Mouse (Mus musculus) adrenal gland, postnatal 10 days (tissue): Measurements from ENCODE around the gene Pde4c. TPM values are rescaled to one million over a fixed set of nuclear protein-coding genes. Genes with fewer than 3 reads are reported as not detected.

Experiments used
- DNase-seq: peaks from one replicate; pipeline ENCODE4 v3.0.0; 2021; ENCODE audit warnings: mixed read lengths
- microRNA-seq: library from miRNA; unstranded; fragments of <30 nt; microRNA quantifications from one replicate; pipeline ENCODE4 v1.2.0, GENCODE M21; 2021
- total RNA-seq, 2 experiments: library from RNA; stranded (reverse); gene quantifications; 2 replicates each; pipeline ENCODE4 v1.2.3; 2021

Pde4c gene
- total RNA-seq, 2 experiments from 2014 or later: 2.4 to 2.8 TPM

DNA sequence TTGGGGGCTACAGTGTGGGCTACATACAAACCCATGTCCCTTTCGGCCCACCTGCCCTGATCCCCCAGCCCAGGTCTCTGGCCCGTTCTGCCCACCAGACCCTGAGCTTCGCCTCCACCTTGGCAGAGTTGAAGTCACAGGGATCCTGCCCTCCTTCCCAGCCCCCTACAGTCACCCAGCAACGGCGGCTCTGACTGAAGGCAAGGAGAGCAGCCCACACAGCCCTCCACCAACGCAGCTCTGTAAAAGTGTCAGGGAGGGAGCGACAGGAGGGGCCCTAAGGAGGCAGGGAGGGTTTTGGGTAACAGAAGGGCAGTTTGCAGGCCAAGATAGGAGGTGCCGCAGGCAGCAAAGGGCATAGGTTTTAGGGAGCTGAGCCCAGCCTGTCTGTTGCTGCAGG is 67.3 kb downstream of the Pde4c start:
- DNase-seq: no peak

DNA sequence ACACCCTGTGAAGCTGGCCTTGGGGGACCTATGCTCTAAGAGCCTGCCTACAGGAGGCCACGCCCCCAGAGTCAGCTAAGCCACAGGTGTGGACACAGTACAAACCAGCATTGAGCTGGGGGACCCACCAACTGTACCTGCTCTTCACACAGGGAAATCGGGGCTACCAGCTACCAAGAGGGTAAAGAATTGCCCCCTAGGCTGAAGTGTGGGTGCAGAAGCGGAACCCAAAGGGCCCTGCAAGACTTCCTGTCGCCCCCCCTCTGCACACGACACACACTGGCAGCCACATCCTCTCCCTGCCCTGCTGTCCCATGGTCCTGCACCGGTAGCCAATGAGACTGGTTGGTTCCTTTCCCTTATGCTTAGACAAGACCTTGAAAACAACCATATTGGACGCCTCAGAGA is 67.8 kb downstream of the Pde4c start:
- no peak for DNase-seq

DNA sequence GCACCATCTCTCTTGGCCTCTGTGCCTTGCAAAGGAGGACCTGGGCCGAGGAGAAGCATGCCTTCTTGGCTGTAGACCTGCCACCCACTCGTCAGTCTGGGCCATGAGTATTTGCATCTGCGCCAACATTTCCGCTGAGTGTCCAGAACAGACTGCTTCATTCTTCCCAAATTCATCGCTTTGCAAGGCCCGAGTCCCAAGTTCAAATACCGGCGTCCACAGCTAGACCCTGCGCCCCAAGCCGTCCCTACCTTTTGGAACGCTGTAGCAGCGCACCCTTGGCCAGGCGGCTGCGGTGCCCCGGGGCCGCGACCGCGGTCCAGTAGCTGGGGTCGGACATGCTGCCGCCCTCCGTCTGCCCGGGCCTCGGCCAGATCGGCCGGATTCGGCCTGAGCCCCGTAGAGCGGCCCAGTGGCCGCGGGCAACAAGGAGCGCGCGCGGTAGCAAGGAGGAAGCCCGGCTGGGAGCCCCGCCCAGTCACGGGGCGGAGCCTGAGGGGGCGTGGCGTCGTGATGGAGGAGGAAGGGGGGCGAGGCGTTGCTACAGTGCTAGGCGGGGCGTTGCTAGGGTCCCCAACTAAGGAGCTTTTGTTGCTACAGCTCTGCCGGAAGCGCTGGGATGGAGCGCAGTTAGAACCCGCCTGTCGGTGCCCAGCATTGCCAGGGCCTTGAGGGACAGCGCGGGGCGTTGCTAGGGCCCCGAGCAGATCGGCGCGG is 68.6 kb downstream of the Pde4c start:
- peak; percentile 99 for DNase-seq

DNA sequence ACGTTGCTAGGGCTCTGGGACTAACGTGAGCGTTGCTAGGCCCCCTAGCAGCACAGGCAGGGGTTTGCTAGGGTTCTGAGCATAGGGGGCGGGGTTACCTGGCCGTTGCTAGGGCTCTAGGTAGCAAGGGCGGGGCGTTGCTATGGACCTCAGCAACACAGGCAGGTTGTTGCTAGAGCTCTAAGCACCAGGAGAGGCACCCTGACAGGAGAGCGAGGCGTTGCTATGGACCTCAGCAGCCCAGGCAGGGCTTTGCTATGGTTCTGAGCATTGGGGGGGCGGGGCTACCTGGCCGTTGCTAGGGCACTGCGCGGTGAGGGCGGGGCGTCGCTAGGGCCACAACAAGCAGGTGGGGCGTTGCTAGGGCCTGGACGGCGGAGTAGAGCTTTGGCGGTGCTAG is 69.2 kb downstream of the Pde4c start:
- DNase-seq: peak; percentile 69

DNA sequence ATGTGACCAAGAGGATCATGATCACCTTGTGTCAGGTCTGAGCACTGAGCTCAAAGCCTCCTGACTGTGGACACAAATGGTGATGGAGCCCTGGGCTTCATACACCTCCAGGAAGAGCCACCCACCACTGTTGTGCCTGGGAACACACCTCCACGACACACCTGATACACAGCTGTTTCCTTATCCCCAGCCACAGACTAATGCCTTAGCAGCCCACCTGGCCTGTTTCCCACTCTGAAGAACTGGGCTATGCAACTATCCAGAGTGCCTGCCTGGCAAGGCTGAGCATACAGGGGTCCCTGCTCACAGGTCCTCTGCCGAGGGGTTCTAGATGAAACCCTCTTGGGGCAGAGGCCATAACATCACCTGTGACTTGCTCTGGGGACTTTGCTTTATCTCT is 70.7 kb downstream of the Pde4c start:
- DNase-seq: no peak

DNA sequence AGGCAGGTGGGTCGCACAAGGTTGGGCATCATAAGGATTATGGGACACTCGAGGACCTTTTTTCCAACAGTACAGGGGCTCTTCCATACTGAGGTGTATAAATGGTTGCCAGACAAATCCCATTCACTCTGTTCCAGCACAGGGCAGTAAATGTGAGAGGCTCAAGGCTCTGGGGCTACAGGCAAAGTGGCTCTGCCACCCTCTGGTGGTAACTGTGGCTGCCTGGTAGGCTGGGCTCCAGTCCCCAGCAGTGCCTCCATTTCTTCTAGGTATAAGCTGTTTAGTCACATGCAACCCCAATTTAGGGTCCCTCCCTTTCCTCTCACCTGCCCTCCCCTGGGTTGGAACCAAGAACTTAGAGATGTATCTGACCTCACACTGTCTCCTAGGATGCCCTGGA is 71.8 kb downstream of the Pde4c start:
- no peak for DNase-seq

DNA sequence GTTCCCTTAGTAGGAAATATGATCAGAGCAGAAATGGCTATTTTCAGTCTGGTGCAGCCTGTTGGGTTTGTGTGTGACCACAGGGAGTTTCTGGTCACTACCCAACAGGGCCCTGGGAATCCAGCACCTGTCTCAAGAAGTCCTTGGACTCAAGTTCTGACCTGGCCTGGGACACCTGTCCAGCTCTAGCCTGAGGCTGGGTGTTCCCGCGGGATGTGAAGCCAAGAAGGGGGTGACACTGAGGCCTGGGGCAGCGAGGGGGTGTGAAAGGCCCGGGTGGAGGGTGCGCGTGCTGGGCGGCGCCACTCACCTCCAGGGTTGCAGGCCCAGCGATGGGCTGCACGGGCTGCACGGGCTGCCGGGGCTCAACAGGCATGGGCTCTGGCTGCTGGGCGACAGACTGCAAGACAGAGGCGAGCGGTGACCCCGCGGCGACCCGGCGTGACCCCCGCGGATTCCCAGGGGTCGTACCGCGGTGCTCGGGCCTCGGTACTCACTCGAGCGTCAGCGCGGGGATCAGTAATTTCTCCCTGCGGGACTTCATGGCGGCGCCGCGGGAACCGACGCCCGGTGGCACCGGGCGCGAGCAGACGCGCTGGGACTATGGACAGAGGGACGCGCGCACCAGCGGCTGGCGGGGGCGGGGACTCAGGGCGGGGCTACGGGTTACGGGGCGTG is 73.0 kb downstream of the Pde4c start:
- DNase-seq: peak; percentile 96

DNA sequence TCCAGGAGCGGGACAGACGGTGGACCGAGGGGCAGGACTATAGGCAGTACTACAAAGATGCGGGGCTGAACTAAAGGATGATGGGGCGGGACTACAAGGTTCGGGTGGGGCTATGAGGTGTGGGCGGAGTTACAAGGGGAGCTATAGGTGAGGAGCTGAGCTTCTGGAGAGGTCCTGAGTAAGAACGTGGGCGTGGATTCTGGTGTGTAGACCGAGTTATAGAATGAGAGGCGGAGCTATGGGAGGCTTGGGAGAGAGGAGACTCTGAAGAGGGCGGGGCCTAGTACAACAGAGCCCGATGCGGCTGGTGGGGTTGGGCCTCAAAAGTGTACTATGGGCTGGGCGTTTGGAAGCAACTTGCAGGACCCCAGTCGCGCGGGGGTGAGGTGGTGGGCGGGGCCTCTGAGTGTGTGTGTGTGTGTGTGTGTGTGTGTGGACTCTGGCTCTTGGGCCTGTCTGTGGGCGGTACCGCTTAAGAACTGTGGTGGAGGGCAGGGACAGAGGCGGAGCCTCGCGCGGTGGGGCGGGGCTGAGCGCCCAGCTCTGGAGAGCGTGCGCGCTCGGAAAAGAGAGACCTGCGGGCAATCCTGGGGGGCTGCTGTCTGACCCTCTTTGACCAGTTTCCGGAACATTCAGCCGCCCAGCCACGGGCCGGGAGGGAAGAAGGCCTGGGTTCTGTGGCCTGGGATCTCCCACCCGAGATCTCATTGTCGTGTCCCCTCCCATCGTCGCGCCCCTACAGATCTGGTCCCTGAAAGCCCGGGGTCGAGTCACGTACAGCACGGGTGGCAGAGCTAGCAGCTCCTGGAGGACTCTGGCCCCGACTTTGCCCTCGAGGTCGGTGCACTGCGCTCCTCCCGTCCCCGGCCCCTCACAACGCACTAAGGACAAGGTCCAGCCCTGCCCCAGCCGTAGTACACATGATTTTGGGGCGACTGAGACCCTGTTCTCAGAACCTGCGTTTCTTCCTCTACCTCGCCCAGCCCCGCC is 73.9 kb downstream of the Pde4c start:
- peak; percentile 92 for DNase-seq

DNA sequence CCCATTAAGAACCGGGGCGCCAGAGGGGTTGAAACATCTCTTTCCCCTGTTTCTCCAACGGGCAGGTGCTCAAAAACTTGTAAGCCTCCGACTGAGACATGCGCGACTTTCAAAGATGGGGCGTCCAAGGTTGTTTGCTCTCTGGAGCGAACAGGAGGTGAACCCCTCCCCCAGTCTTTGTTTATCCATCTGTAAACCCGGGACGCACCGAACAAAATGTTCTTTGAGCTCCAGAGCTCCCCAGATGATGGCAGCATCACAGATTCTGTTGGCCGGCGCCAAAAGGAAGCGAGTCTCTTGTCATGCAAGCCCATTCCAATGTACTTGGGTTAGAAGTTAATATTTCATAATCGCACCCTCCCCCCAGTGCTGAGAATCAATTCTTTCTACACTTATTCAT is 74.8 kb downstream of the Pde4c start:
- DNase-seq: no peak

DNA sequence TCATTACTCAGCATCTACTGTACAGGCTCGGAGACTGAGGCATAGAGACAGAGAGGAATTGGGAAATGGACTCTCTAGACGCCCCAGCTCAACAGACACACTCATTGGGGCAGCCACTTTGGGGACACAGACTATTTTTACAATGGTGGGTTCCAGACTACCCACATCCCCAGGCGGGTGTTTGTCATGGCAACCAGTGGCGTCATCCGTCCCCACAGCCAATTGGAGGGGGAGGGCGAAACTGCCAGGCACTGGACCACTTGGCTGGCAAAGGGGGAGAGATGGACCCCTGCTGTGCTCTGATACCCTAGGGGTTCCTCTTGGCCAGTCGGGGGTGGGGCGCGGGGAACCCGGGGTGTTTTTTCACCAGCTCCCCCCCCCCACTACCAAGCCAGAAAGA is 77.1 kb downstream of the Pde4c start:
- no peak for DNase-seq

Small RNA genes within 50 kb of the gene (microRNA-seq; reads per million reads assigned to microRNA genes)
- gene Mir7240: not detected

Other genes with a start within 250 kb of the Pde4c start
- 10 to 100 TPM; 14.0 to 15.1 TPM for gene Klhl26, start 246.8 kb upstream of the Pde4c start, total RNA-seq
- gene Tmem59l, start 236.4 kb upstream of the Pde4c start, total RNA-seq: 1 to 10 TPM; 2.9 to 4.5 TPM
- gene Crlf1, start 230.6 kb upstream of the Pde4c start, total RNA-seq: under 1 TPM; 0.21 to 0.42 TPM
- 100 to 1,000 TPM; 121 to 130 TPM for gene Rex1bd, start 217.0 kb upstream of the Pde4c start, total RNA-seq
- 1,000 to 10,000 TPM; 1,751 to 1,916 TPM for gene Uba52, start 212.9 kb upstream of the Pde4c start, total RNA-seq
- gene Fkbp8, start 196.0 kb upstream of the Pde4c start, total RNA-seq: 100 to 1,000 TPM; 226 to 250 TPM
- 10 to 100 TPM; 84.0 to 97.4 TPM for gene Kxd1, start 195.8 kb upstream of the Pde4c start, total RNA-seq
- gene Ell, start 184.3 kb upstream of the Pde4c start, total RNA-seq: 10 to 100 TPM; 22.2 to 26.3 TPM
- gene Isyna1, start 129.3 kb upstream of the Pde4c start, total RNA-seq: 10 to 100 TPM; 59.4 to 59.8 TPM
- gene Ssbp4, start 114.8 kb upstream of the Pde4c start, total RNA-seq: 10 to 100 TPM; 92.0 to 96.9 TPM
- gene Lrrc25, start 107.6 kb upstream of the Pde4c start, total RNA-seq: 1 to 10 TPM; 3.3 to 3.6 TPM
- 1 to 10 TPM in 1 of 2 experiments, under 1 TPM in 1; 0.79 to 1.7 TPM for gene Gdf15, start 91.3 kb upstream of the Pde4c start, total RNA-seq
- 10 to 100 TPM; 65.7 to 80.6 TPM for gene Pgpep1, start 63.3 kb upstream of the Pde4c start, total RNA-seq
- 10 to 100 TPM; 91.5 to 94.7 TPM for gene Lsm4, start 50.5 kb upstream of the Pde4c start, total RNA-seq
- 100 to 1,000 TPM; 149 to 185 TPM for gene Jund, start 24.8 kb upstream of the Pde4c start, total RNA-seq
- gene Iqcn, start 20.3 kb upstream of the Pde4c start, total RNA-seq: under 1 TPM; 0.15 to 0.30 TPM
- not detected for gene Gm3336, start 5.2 kb upstream of the Pde4c start, total RNA-seq
- 10 to 100 TPM; 53.3 to 53.9 TPM for gene Rab3a, start 31.0 kb downstream of the Pde4c start, total RNA-seq
- 100 to 1,000 TPM in 1 of 2 experiments, 10 to 100 TPM in 1; 92.9 to 106 TPM for gene Mpv17l2, start 37.2 kb downstream of the Pde4c start, total RNA-seq
- 10 to 100 TPM; 37.7 to 46.4 TPM for gene Pik3r2, start 53.0 kb downstream of the Pde4c start, total RNA-seq
- gene Mast3, start 81.3 kb downstream of the Pde4c start, total RNA-seq: 10 to 100 TPM; 17.7 to 22.8 TPM
- under 1 TPM; 0.67 to 0.87 TPM for gene Il12rb1, start 84.7 kb downstream of the Pde4c start, total RNA-seq
- 10 to 100 TPM; 11.2 to 13.8 TPM for gene Arrdc2, start 116.0 kb downstream of the Pde4c start, total RNA-seq
- 1 to 10 TPM; 3.0 to 3.1 TPM for gene Kcnn1, start 139.5 kb downstream of the Pde4c start, total RNA-seq
- gene Ccdc124, start 150.2 kb downstream of the Pde4c start, total RNA-seq: 10 to 100 TPM; 42.0 to 42.6 TPM
- under 1 TPM; 0.27 to 0.42 TPM for gene Slc5a5, start 169.0 kb downstream of the Pde4c start, total RNA-seq
- 1,000 to 10,000 TPM; 1,717 to 1,755 TPM for gene Rpl18a, start 173.7 kb downstream of the Pde4c start, total RNA-seq
- 10 to 100 TPM; 26.7 to 30.2 TPM for gene Map1s, start 182.2 kb downstream of the Pde4c start, total RNA-seq